Mouse (Mus musculus): Measurements from ENCODE around the gene Spata1. TPM values are rescaled to one million over a fixed set of nuclear protein-coding genes. Genes with fewer than 3 reads are reported as not detected.

The Spata1 gene
- polyA plus RNA-seq, 1 experiment = 138 TPM

- H3K4me1 ChIP-seq (ENCODE audit: control insufficient read depth, insufficient read depth, low read length) = no peaks in the 10 kb centered on the region
- H3K27me3 ChIP-seq (ENCODE audit: control insufficient read depth, insufficient read depth, low read length) = no peaks in the 10 kb centered on the region
- no peak for TF ChIP-seq CTCF (IDR thresholded peaks at IDR 0.05; ENCODE audit: control insufficient read depth, insufficient read depth, insufficient replicate concordance, low read depth, low read length)
- TF ChIP-seq POLR2A (IDR thresholded peaks at IDR 0.05; ENCODE audit: control insufficient read depth, low read depth, low read length) = no peak
- H3K27ac ChIP-seq (ENCODE audit: control insufficient read depth, insufficient read depth, low read depth, low read length) = no peak overlapping the region
- H3K36me3 ChIP-seq (ENCODE audit: control insufficient read depth, insufficient read depth, low read length) = 0 out of 2 replicates have a peak, but pooled peaks cover 1% of the 10 kb centered on the region
- H3K4me3 ChIP-seq (ENCODE audit: control insufficient read depth, low read depth, low read length) = no peak overlapping the region
Observed at GRCm38 (mm10) chr3:146486464-146486863, 13.1 kb downstream of the Spata1 start.

- no peak overlapping the region for H3K4me3 ChIP-seq (ENCODE audit: control insufficient read depth, low read depth, low read length)
- no peaks in the 10 kb centered on the region for H3K4me1 ChIP-seq (ENCODE audit: control insufficient read depth, insufficient read depth, low read length)
- H3K27ac ChIP-seq (ENCODE audit: control insufficient read depth, insufficient read depth, low read depth, low read length) = no peak overlapping the region
- H3K36me3 ChIP-seq (ENCODE audit: control insufficient read depth, insufficient read depth, low read length) = 0 out of 2 replicates have a peak, but pooled peaks cover 1% of the 10 kb centered on the region
- H3K27me3 ChIP-seq (ENCODE audit: control insufficient read depth, insufficient read depth, low read length) = no peaks in the 10 kb centered on the region
- TF ChIP-seq POLR2A (IDR thresholded peaks at IDR 0.05; ENCODE audit: control insufficient read depth, low read depth, low read length) (no peak), CTCF (IDR thresholded peaks at IDR 0.05; ENCODE audit: control insufficient read depth, insufficient read depth, insufficient replicate concordance, low read depth, low read length) (no peak)
Observed at GRCm38 (mm10) chr3:146482044-146482443, 17.5 kb downstream of the Spata1 start.

GRCm38 (mm10) chr3:146474428-146474827, 25.1 kb downstream of the Spata1 start:
- Histone ChIP-seq H3K27ac (ENCODE audit: control insufficient read depth, insufficient read depth, low read depth, low read length) (no peak overlapping the region), H3K4me3 (ENCODE audit: control insufficient read depth, low read depth, low read length) (no peak overlapping the region), H3K27me3 (ENCODE audit: control insufficient read depth, insufficient read depth, low read length) (no peaks in the 10 kb centered on the region), H3K4me1 (ENCODE audit: control insufficient read depth, insufficient read depth, low read length) (no peaks in the 10 kb centered on the region), H3K36me3 (ENCODE audit: control insufficient read depth, insufficient read depth, low read length) (no peaks in the 10 kb centered on the region; the same call in 1 of the 2 replicates)
- TF ChIP-seq CTCF (IDR thresholded peaks at IDR 0.05; ENCODE audit: control insufficient read depth, insufficient read depth, insufficient replicate concordance, low read depth, low read length) (no peak), POLR2A (IDR thresholded peaks at IDR 0.05; ENCODE audit: control insufficient read depth, low read depth, low read length) (no peak)

GRCm38 (mm10) chr3:146473741-146474140, 25.8 kb downstream of the Spata1 start:
- Histone ChIP-seq H3K36me3 (ENCODE audit: control insufficient read depth, insufficient read depth, low read length) (no peaks in the 10 kb centered on the region; the same call in 1 of the 2 replicates), H3K27ac (ENCODE audit: control insufficient read depth, insufficient read depth, low read depth, low read length) (no peak overlapping the region), H3K4me1 (ENCODE audit: control insufficient read depth, insufficient read depth, low read length) (no peaks in the 10 kb centered on the region), H3K4me3 (ENCODE audit: control insufficient read depth, low read depth, low read length) (no peak overlapping the region), H3K27me3 (ENCODE audit: control insufficient read depth, insufficient read depth, low read length) (no peaks in the 10 kb centered on the region)
- TF ChIP-seq CTCF (IDR thresholded peaks at IDR 0.05; ENCODE audit: control insufficient read depth, insufficient read depth, insufficient replicate concordance, low read depth, low read length) = no peak
- no peak for TF ChIP-seq POLR2A (IDR thresholded peaks at IDR 0.05; ENCODE audit: control insufficient read depth, low read depth, low read length)

GRCm38 (mm10) chr3:146472657-146473056, 26.9 kb downstream of the Spata1 start:
- Histone ChIP-seq H3K36me3 (ENCODE audit: control insufficient read depth, insufficient read depth, low read length) (no peaks in the 10 kb centered on the region; the same call in 1 of the 2 replicates), H3K27ac (ENCODE audit: control insufficient read depth, insufficient read depth, low read depth, low read length) (no peak overlapping the region), H3K27me3 (ENCODE audit: control insufficient read depth, insufficient read depth, low read length) (no peaks in the 10 kb centered on the region), H3K4me1 (ENCODE audit: control insufficient read depth, insufficient read depth, low read length) (no peaks in the 10 kb centered on the region), H3K4me3 (ENCODE audit: control insufficient read depth, low read depth, low read length) (no peak overlapping the region)
- TF ChIP-seq POLR2A (IDR thresholded peaks at IDR 0.05; ENCODE audit: control insufficient read depth, low read depth, low read length) = no peak

GRCm38 (mm10) chr3:146469226-146469625, 30.3 kb downstream of the Spata1 start:
- TF ChIP-seq CTCF (IDR thresholded peaks at IDR 0.05; ENCODE audit: control insufficient read depth, insufficient read depth, insufficient replicate concordance, low read depth, low read length) (no peak), POLR2A (IDR thresholded peaks at IDR 0.05; ENCODE audit: control insufficient read depth, low read depth, low read length) (no peak)

GRCm38 (mm10) chr3:146462939-146463338, 36.6 kb downstream of the Spata1 start:
- no peaks in the 10 kb centered on the region for H3K4me1 ChIP-seq (ENCODE audit: control insufficient read depth, insufficient read depth, low read length)
- TF ChIP-seq CTCF (IDR thresholded peaks at IDR 0.05; ENCODE audit: control insufficient read depth, insufficient read depth, insufficient replicate concordance, low read depth, low read length) (no peak), POLR2A (IDR thresholded peaks at IDR 0.05; ENCODE audit: control insufficient read depth, low read depth, low read length) (no peak)
- H3K27ac ChIP-seq (ENCODE audit: control insufficient read depth, insufficient read depth, low read depth, low read length) = no peak overlapping the region

More at GRCm38 (mm10) chr3:146469226-146469625, 30.3 kb downstream of the Spata1 start:
- H3K27ac ChIP-seq (ENCODE audit: control insufficient read depth, insufficient read depth, low read depth, low read length) = no peak overlapping the region
- H3K4me1 ChIP-seq (ENCODE audit: control insufficient read depth, insufficient read depth, low read length) = no peaks in the 10 kb centered on the region
- no peak overlapping the region for H3K4me3 ChIP-seq (ENCODE audit: control insufficient read depth, low read depth, low read length)
- no peaks in the 10 kb centered on the region for H3K27me3 ChIP-seq (ENCODE audit: control insufficient read depth, insufficient read depth, low read length)
- H3K36me3 ChIP-seq (ENCODE audit: control insufficient read depth, insufficient read depth, low read length) = no peaks in the 10 kb centered on the region; the same call in 1 of the 2 replicates

GRCm38 (mm10) chr3:146451375-146451774, 48.2 kb downstream of the Spata1 start:
- Histone ChIP-seq H3K36me3 (ENCODE audit: control insufficient read depth, insufficient read depth, low read length) (no peaks in the 10 kb centered on the region), H3K4me3 (ENCODE audit: control insufficient read depth, low read depth, low read length) (no peak overlapping the region), H3K27ac (ENCODE audit: control insufficient read depth, insufficient read depth, low read depth, low read length) (no peak overlapping the region), H3K27me3 (ENCODE audit: control insufficient read depth, insufficient read depth, low read length) (no peaks in the 10 kb centered on the region), H3K4me1 (ENCODE audit: control insufficient read depth, insufficient read depth, low read length) (peaks cover 13% of the 10 kb centered on the region)
- TF ChIP-seq CTCF (IDR thresholded peaks at IDR 0.05; ENCODE audit: control insufficient read depth, insufficient read depth, insufficient replicate concordance, low read depth, low read length) = no peak
- no peak for TF ChIP-seq POLR2A (IDR thresholded peaks at IDR 0.05; ENCODE audit: control insufficient read depth, low read depth, low read length)

More at GRCm38 (mm10) chr3:146462939-146463338, 36.6 kb downstream of the Spata1 start:
- no peaks in the 10 kb centered on the region for H3K27me3 ChIP-seq (ENCODE audit: control insufficient read depth, insufficient read depth, low read length)
- no peak overlapping the region for H3K4me3 ChIP-seq (ENCODE audit: control insufficient read depth, low read depth, low read length)
- H3K36me3 ChIP-seq (ENCODE audit: control insufficient read depth, insufficient read depth, low read length) = no peaks in the 10 kb centered on the region; the same call in none of the 2 replicates

Measured in testis, adult 2 months (tissue).